Mouse (Mus musculus) lung, postnatal 0 days (tissue): ENCODE results near the gene Hivep3.

Source experiments
- CTCF ChIP-seq: IDR thresholded peaks from 2 replicates; pipeline ENCODE4 v1.5.1; 2016; ENCODE audit warnings: antibody characterized with exemption, mild to moderate bottlenecking
- EP300 ChIP-seq: IDR thresholded peaks from 2 replicates; pipeline ENCODE4 v1.6.1; 2016; ENCODE audit warnings: antibody characterized with exemption, mild to moderate bottlenecking, control low read depth

DNA sequence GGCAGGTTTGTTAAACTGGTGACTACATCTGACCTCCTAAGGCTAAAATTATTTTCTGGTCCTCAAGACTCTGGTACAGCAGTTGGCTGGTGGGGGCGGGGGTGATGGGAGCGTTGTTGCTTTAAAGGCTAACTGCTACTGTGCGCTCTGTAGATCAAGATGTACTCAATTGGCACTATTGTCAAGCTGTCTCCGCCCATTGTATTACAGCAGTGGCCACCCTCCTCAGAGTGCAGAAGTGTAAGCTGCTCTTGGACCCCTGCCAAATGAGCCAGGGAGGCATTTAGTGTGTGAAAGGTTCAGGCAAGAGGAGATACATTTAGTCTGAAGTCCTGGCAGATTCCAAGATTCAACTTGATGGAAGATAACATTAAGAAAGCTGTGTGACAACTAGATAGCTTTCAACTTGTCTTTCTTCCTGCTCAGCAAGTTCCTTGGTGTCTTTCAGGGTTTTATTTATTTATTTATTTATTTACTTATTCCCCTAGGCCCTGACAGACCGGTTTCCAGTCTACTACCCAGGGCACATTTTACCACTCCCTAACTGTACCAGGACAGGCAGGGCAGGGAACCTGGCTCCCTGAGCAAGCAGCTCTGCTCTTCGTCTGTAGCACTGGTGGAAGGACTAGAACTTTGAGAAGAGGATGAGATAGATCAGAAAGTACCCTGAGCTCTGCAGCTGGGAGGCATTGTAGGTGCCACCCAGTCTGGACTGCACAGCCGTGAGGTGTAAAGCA is 83.2 kb downstream of the Hivep3 start:
- TF ChIP-seq CTCF: no peak
- TF ChIP-seq EP300: no peak
